Mouse (Mus musculus) brain, embryonic 14.5 days (tissue): ENCODE data around the gene Gfy.

Experiments
- CTCF ChIP-seq: fragments of 200-500 bp; IDR thresholded peaks from 2 replicates; pipeline ENCODE4 v1.5.1; 2012; ENCODE audit warnings: inconsistent platforms, mild to moderate bottlenecking, moderate library complexity, borderline replicate concordance; ENCODE audit not compliant: insufficient read depth, insufficient read length; ENCODE audit errors: extremely low read depth
- POLR2A ChIP-seq: fragments of 200-500 bp; IDR thresholded peaks from 2 replicates; pipeline ENCODE4 v1.6.1; 2012; ENCODE audit warnings: mild to moderate bottlenecking, inconsistent platforms, borderline replicate concordance; ENCODE audit not compliant: poor library complexity, insufficient read depth, insufficient read length, severe bottlenecking; ENCODE audit errors: extremely low read depth

GRCm38 (mm10) chr7:45211851-45212251 lies 32.5 kb upstream of the Gfy start, which contains the start of gene Dkkl1:
- TF ChIP-seq CTCF, result no peak
- no peak for TF ChIP-seq POLR2A
